Mouse (Mus musculus) forebrain, embryonic 15.5 days (tissue): ENCODE measurements at regions not wholly inside any gene's neighbourhood (a gene's known extent, or its start where the extent isn't known, plus 50 kb on each side); places are given as distances from the start of the nearest gene placed in this dataset.

ENCODE experiments used
- ATAC-seq: fragments of 200-750 bp; cut with Nextera tagmentation; replicated peaks from 2 replicates; pipeline ENCODE4 v1.8.0; 2017; ENCODE audit warnings: mild to moderate bottlenecking, moderate TSS enrichment, moderate library complexity
- H3K27ac ChIP-seq: fragments of 300-500 bp; sonication (generic); replicated peaks from 2 replicates; pipeline ENCODE4 v1.5.1; 2015; ENCODE audit warnings: mild to moderate bottlenecking, inconsistent platforms
- H3K27me3 ChIP-seq: fragments of 300-500 bp; sonication (generic); 2 replicates; pipeline ENCODE4 v1.6.1; 2015; ENCODE audit warnings: inconsistent platforms
- H3K36me3 ChIP-seq: fragments of 300-500 bp; sonication (generic); 2 replicates; pipeline ENCODE4 v1.6.1; 2015; ENCODE audit warnings: mild to moderate bottlenecking, inconsistent platforms
- H3K4me1 ChIP-seq: fragments of 300-500 bp; sonication (generic); 2 replicates; pipeline ENCODE4 v1.6.1; 2015; ENCODE audit warnings: inconsistent platforms
- H3K4me2 ChIP-seq: fragments of 300-500 bp; sonication (generic); replicated peaks from 2 replicates; pipeline ENCODE4 v1.6.1; 2015; ENCODE audit warnings: mild to moderate bottlenecking, inconsistent platforms
- H3K4me3 ChIP-seq: fragments of 300-500 bp; sonication (generic); 2 replicates; pipeline ENCODE4 v1.5.1; 2015; ENCODE audit warnings: mild to moderate bottlenecking, inconsistent platforms
- H3K9ac ChIP-seq: fragments of 300-500 bp; sonication (generic); replicated peaks from 2 replicates; pipeline ENCODE4 v1.6.1; 2015; ENCODE audit warnings: mild to moderate bottlenecking, inconsistent platforms
- H3K9me3 ChIP-seq: fragments of 300-500 bp; sonication (generic); 2 replicates; pipeline ENCODE4 v1.6.1; 2016; ENCODE audit warnings: inconsistent platforms
- WGBS: fragments of 180-500 bp; shearing (Covaris S2); methylation state at CpG from one replicate; pipeline ENCODE4 v1.1.7; 2015; ENCODE audit warnings: mixed read lengths; 5-methylcytosine and 5-hydroxymethylcytosine counted together

DNA sequence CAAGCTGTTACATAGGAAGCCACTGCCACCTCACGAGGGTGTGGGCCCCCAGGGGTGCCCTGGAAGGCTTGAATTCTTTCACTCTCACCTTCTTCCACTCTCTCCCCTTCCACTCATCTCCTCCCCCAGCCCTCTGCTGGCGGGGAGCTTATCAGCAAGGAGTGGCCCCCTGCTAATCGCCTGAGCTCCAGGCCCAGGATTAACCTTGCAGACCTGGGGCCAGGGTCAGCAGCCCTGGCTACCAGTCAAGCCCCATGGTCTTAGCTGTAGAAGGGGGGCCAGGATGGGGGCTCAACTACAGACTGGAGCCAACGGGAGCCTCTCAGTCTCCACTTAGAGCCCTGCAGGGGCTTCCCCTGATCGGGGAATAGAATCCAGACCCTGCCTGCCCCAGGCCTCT lies 75.8 kb upstream of the Larp1 start:
- H3K4me2 ChIP-seq: no peak overlapping the region
- no peaks in the 10 kb centered on the region for H3K36me3 ChIP-seq
- H3K27me3 ChIP-seq: no peaks in the 10 kb centered on the region
- 10% methylated on average over 5 of the region's 5 CpGs for WGBS
- H3K4me1 ChIP-seq: peaks cover 8% of the 10 kb centered on the region; the same call in 1 of the 2 replicates
- H3K9me3 ChIP-seq: no peaks in the 10 kb centered on the region
- no peak overlapping the region for H3K4me3 ChIP-seq
- H3K9ac ChIP-seq: no peak overlapping the region
- no peak for ATAC-seq
- no peak overlapping the region for H3K27ac ChIP-seq

DNA sequence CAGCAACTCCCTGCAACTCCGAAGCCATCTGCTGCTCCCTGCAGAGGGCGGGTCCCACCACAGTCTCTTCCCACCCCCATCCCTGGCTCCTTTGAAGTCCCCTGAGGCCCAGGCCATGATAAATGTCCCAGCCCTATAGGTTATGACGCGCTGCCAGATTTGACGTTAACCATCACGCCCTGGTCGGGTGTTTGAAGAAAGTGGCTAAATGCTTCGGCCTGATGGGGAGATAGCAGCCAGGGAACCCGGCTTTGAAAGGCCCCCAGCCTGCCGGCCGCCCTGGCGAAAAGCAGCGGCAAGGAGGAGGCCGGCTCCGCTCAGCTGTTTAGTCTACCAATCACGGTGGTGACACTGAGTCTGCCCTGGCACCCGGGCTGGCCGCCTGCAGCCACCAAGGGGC lies 79.4 kb upstream of the Larp1 start:
- Histone ChIP-seq H3K36me3 (no peaks in the 10 kb centered on the region), H3K4me1 (peaks cover 6% of the 10 kb centered on the region; the same call in 1 of the 2 replicates), H3K4me3 (no peak overlapping the region), H3K4me2 (no peak overlapping the region), H3K9ac (0 out of 2 replicates have a peak overlapping the region, but pooled peaks have one; percentile 15), H3K27me3 (no peaks in the 10 kb centered on the region), H3K9me3 (no peaks in the 10 kb centered on the region), H3K27ac (no peak overlapping the region)
- no peak for ATAC-seq
- WGBS: 16% methylated on average over 18 of the region's 18 CpGs

DNA sequence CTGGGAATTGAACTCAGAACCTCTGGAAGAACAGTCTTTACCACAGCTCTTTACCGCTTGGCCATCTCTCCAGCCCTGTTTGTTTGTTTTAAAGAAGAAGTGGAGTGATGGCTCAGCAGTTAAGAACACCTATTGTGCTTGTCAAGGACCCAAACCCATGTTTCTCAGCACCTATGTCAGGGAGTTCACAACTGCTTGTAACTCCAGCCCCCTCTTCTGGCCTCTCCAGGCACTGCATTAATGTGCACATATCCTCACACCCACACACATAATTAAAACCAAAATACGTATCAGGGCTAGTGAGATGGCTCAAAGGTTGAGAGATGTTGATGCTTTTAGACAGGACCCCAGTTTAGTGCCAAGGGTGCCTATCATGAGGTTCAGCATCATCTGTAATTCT lies 87.6 kb upstream of the Hand1 start:
- Histone ChIP-seq H3K27ac (no peak overlapping the region), H3K4me3 (no peak overlapping the region), H3K27me3 (no peaks in the 10 kb centered on the region), H3K36me3 (no peaks in the 10 kb centered on the region), H3K9me3 (no peaks in the 10 kb centered on the region), H3K4me1 (no peaks in the 10 kb centered on the region), H3K9ac (no peak overlapping the region), H3K4me2 (no peak overlapping the region)
- ATAC-seq: no peak
- WGBS: 93% methylated on average over 2 of the region's 2 CpGs

DNA sequence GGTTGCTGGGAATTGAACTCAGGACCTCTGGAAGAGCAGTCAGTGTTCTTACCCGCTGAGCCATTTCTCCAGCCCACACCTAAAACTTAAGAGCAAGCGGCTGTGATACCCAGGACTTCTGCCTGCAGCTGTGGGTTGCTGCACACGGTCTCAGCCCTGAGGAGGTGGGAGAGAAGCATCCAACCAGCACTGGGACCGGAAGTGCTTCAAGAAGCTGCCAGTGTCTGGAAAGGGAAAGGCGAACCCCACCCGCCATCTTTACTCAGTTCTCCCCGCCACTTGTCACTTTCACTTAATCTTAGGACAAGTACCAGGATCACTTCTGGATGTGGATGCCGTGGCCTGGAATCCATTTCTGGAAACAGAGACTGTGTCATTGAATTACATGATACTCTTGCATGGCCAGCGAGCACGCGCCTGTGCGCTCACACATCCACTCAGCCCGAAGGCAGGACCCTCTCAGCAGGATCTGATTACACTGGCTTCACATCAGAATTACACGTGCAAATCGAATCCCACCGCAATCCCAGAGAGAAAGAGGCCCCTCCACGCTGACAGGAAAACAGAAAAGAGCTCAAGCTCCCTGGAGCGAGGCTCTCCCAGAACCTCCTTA lies 85.9 kb upstream of the Hand1 start:
- no peaks in the 10 kb centered on the region for H3K4me1 ChIP-seq
- no peaks in the 10 kb centered on the region for H3K9me3 ChIP-seq
- H3K36me3 ChIP-seq: no peaks in the 10 kb centered on the region
- no peak overlapping the region for H3K4me3 ChIP-seq
- H3K27ac ChIP-seq: no peak overlapping the region
- no peak for ATAC-seq
- WGBS: 88% methylated on average over 18 of the region's 18 CpGs
- no peaks in the 10 kb centered on the region for H3K27me3 ChIP-seq
- H3K9ac ChIP-seq: no peak overlapping the region
- no peak overlapping the region for H3K4me2 ChIP-seq

DNA sequence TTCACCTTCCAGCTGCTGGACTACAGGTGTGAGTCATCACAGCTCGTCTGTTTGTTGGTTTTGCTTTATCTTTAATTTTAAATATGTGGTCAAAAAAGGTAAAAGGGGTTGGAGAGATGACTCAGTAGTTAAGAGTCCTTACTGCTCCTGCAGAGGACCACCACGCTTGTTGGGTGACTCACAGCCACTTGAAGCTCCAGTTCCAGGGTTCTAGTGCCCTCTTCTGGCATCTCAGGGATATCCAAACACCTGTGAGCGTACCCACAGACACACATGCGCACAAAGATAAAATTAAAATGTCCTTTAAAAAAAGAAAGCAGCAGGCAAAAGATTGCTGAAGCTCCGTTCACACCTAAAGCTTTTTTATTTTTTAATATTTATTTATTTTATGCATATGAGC lies 85.4 kb upstream of the Hand1 start:
- Histone ChIP-seq H3K9ac (no peak overlapping the region), H3K27me3 (no peaks in the 10 kb centered on the region), H3K4me1 (no peaks in the 10 kb centered on the region), H3K4me3 (no peak overlapping the region), H3K27ac (no peak overlapping the region), H3K36me3 (no peaks in the 10 kb centered on the region), H3K9me3 (no peaks in the 10 kb centered on the region), H3K4me2 (no peak overlapping the region)
- WGBS: 75% methylated on average over 5 of the region's 5 CpGs
- ATAC-seq: no peak

DNA sequence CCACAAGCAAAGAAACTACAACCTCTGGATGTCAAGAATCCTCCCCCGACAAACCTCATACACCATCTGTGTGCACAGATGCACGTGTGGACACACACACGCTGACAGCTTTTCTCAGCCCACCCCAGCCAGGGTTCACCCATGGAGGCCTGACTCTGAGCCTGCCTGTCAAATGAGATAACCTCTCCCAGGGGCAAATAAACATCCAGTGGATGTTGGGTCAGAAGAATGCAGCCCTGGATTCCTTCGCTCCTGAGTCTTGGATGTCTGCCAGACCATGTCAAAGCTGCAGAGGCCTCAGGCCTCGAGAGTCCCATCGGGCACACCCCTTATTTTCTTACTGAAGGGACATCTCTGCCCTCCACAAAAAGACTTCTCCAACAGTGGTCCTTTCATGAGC lies 83.4 kb upstream of the Hand1 start:
- 51% methylated on average over 6 of the region's 6 CpGs for WGBS
- H3K4me2 ChIP-seq: no peak overlapping the region

DNA sequence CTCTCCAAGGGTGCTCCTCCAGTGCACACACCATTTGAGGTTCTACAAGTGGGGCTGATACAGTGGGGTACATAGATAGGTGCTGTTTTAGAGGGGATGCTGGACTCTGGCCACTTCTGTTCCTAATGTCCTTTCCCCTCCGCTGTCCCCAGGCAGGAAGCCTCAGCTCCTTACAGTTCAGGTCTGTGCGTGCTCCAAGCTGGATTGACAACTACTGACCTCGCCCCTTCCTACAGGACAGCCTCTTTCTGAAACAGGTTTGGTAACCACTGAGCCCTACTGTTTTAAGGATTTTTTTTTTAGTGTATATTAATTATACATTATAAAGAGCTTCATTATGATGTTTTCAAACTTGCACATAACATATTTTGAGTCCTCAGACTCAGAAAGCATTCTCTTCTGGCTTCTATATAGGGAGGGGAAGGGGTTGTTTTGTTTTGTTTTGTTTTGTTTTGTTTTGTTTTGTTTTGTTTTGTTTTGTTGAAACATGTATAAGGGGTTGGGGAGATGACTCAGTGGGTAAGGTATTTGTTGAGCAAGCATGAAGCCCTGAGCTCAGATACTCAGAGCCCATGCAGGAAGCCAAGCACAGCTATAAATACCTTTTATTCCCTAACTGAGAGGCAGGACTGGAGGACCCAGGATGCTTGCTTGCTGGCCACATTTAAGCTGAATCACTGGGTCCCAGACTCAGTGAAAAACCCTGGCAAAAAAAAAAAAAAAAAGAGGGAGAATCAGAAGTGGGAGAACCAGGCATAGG lies 81.4 kb upstream of the Hand1 start:
- Histone ChIP-seq H3K27me3 (no peaks in the 10 kb centered on the region), H3K9ac (no peak overlapping the region), H3K27ac (no peak overlapping the region), H3K4me3 (no peak overlapping the region), H3K36me3 (no peaks in the 10 kb centered on the region), H3K4me2 (no peak overlapping the region), H3K9me3 (no peaks in the 10 kb centered on the region), H3K4me1 (no peaks in the 10 kb centered on the region)
- no peak for ATAC-seq
- WGBS: 89% methylated on average over 3 of the region's 3 CpGs

More for the DNA sequence above, 83.4 kb upstream of the Hand1 start:
- H3K9ac ChIP-seq: no peak overlapping the region
- no peaks in the 10 kb centered on the region for H3K27me3 ChIP-seq
- H3K4me3 ChIP-seq: no peak overlapping the region
- no peaks in the 10 kb centered on the region for H3K36me3 ChIP-seq
- H3K9me3 ChIP-seq: no peaks in the 10 kb centered on the region
- no peak for ATAC-seq
- H3K4me1 ChIP-seq: no peaks in the 10 kb centered on the region
- H3K27ac ChIP-seq: no peak overlapping the region

DNA sequence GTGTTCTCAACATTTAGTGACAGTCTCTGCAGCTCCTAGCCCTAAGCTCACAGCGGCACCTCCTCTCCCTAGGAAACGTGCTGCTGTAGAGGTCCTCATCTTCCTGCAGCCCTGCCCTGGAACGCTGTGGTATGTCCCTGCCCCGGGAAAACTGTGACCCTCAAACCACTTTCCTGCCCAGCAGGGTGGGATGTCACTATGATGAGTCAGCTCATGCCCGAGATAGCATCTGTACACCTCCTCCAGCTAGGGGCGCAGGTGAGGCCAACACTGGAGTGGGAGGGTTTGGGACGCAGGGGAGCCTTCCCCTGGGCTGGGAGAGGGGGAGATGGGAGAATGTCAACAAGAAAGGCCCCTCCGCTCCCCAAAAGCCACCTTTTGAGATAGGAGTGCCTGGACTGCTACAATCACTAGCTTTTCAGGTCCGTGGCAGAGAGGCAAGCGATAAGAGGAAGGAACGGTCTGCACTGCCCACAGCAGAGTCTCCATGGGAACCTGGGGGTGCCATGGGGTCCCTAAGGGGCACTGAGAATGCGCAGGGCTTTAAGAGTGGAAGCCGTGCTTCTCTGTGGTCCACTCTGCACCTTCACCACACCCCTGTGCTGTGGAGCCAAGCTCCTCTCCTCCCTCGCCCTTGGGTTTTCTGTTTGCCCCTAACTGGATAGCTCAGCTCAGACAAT lies 80.5 kb upstream of the Hand1 start:
- no peak for ATAC-seq
- H3K27me3 ChIP-seq: no peaks in the 10 kb centered on the region
- no peak overlapping the region for H3K4me2 ChIP-seq
- H3K27ac ChIP-seq: no peak overlapping the region
- 57% methylated on average over 14 of the region's 14 CpGs for WGBS
- H3K4me1 ChIP-seq: no peaks in the 10 kb centered on the region
- no peak overlapping the region for H3K9ac ChIP-seq
- no peaks in the 10 kb centered on the region for H3K9me3 ChIP-seq
- no peak overlapping the region for H3K4me3 ChIP-seq
- H3K36me3 ChIP-seq: no peaks in the 10 kb centered on the region

DNA sequence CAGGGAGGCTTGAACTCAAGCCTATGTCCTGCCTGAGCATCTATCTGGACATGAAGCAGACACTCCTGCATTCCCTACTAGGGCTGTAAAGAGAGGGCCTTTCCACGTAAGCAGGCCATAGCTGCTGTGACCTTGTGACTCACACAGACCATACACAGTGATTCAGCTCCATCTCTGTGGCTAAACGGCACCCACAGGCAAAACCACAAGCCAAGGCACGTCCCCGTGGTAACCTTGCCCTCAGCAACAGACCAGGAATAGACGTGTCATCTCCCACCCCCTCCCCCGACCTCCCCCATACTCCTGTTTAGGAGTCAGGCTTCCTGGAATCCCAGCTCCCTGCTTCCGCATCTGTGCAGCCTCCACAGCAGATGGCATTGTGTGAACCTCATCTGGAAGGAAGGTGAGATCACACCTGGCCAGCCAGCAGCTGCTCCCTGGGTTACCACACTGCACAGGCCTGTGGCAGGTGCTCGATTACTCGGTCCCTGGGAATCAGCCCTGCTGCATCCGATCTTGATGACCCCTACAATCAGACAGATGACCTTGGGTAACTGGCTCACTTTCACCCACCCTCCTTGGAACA lies 79.2 kb upstream of the Hand1 start:
- no peaks in the 10 kb centered on the region for H3K27me3 ChIP-seq
- H3K9me3 ChIP-seq: no peaks in the 10 kb centered on the region
- H3K9ac ChIP-seq: no peak overlapping the region
- 62% methylated on average over 10 of the region's 10 CpGs for WGBS
- H3K4me1 ChIP-seq: no peaks in the 10 kb centered on the region
- no peak overlapping the region for H3K4me3 ChIP-seq
- ATAC-seq: no peak
- H3K27ac ChIP-seq: no peak overlapping the region
- no peak overlapping the region for H3K4me2 ChIP-seq
- no peaks in the 10 kb centered on the region for H3K36me3 ChIP-seq

DNA sequence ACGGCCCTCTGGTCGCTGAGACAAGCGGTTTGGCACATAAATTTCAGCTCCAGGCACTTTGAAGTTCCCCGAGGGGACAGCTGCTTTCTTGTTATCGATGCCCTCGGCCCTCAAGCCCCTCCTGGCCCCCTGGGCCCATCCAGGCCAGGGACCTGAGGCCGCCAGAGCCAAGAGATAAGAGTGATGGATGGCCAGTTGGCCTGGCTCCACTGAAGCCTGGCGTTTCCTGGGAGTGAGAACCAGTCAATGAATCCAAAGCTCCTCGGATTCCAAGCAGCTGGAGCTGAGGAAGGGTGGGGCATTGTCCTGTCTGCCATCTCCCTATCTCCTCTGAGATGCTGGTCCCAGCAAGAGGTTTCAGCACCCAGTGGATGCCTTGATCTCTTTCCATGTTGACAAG lies 71.6 kb upstream of the Hand1 start:
- Histone ChIP-seq H3K27me3 (no peaks in the 10 kb centered on the region), H3K4me1 (no peaks in the 10 kb centered on the region), H3K27ac (no peak overlapping the region), H3K4me3 (no peak overlapping the region), H3K4me2 (no peak overlapping the region), H3K9me3 (no peaks in the 10 kb centered on the region), H3K9ac (no peak overlapping the region), H3K36me3 (no peaks in the 10 kb centered on the region)
- 77% methylated on average over 9 of the region's 9 CpGs for WGBS
- ATAC-seq: no peak

DNA sequence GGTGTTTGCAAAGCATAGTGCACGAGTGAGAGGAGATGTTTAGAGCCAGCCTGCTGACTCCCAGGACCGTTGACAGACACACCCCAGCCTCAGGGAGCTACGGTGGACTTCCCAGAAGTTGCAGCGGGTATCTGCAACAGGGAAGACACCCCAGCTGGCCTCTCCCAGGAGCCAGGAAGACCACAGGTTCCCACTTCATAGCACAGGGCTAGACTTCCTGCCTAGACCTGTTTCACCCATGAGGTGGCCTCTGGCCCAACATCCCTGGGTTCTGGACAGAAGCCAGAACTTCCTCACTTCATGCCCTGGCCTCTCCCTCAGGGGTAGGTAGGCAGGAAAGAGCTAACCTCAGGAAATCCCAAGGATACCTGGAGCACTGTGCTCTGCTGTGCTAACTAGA lies 66.7 kb upstream of the Hand1 start:
- Histone ChIP-seq H3K4me1 (no peaks in the 10 kb centered on the region), H3K36me3 (no peaks in the 10 kb centered on the region), H3K9ac (no peak overlapping the region), H3K27me3 (no peaks in the 10 kb centered on the region), H3K4me3 (no peak overlapping the region), H3K4me2 (no peak overlapping the region), H3K9me3 (no peaks in the 10 kb centered on the region), H3K27ac (no peak overlapping the region)
- ATAC-seq: no peak
- WGBS: 70% methylated on average over 4 of the region's 4 CpGs

DNA sequence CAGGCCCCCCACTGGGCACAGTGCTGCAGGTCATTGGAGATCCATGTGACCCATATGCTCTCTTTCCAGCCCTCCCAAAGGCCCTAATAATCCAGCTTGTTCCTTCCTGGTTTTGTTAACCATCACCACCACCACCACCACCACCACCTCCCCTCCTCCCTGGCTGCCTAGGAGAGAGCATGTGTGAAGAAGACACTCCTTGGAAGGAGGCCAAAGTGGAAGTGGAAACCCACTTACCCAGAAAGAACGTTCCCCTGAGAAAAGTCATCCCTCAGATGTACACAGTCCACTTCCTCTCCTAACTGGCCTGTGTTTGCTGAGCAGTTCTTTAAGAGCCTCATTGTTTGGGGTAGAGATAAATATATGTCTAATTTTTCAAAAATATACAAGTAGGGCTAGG lies 62.9 kb upstream of the Hand1 start:
- H3K4me2 ChIP-seq: no peak overlapping the region
- H3K27me3 ChIP-seq: no peaks in the 10 kb centered on the region
- no peak overlapping the region for H3K9ac ChIP-seq
- H3K27ac ChIP-seq: no peak overlapping the region
- no peaks in the 10 kb centered on the region for H3K36me3 ChIP-seq
- no peaks in the 10 kb centered on the region for H3K4me1 ChIP-seq
- ATAC-seq: no peak
- WGBS: 61% methylated on average over 1 of the region's 1 CpGs
- no peak overlapping the region for H3K4me3 ChIP-seq
- H3K9me3 ChIP-seq: no peaks in the 10 kb centered on the region
